Mouse (Mus musculus) T-helper 2 cell (primary cell): ENCODE measurements around the gene Oxct1.

Source experiments
- in situ Hi-C: fragments of 300-600 bp; cut with MboI, MseI; formaldehyde crosslinking; loops from one replicate; pipeline ENCODE4 v1.15.1; 2025; ENCODE audit warnings: high pct_unique_total_duplicates

Oxct1 gene

DNA sequence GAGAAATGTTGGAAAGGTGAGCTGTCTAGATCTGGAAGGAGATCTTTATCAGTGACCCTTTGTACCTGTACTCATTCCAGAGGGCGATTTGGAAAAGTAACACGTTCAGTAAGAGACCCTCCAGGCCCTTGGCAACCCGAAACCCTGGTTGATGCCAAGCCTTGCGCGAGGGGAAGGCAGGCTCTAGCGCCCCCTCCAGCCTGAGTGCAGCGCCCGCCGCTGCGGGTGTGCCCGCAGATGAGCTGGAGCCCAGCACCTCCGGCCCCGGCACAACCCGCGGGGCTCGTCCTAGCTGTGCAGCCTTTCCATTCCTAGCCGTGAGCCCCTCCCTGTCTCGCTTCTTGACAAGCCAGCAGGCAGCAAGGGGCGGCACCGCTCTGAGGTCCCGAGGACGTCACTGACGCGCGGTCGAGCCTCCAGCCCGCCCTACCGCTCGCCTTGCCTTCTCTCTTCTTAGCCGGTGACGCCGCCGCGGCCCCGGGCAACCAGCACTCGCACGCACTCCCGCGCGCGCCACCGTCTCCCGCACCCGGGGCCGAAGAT is at the start of gene Oxct1:
Oxct1 (plus strand) TSS at position 153 of the 543 bp plus-strand sequence.
- in situ Hi-C loops: no loop called here

DNA sequence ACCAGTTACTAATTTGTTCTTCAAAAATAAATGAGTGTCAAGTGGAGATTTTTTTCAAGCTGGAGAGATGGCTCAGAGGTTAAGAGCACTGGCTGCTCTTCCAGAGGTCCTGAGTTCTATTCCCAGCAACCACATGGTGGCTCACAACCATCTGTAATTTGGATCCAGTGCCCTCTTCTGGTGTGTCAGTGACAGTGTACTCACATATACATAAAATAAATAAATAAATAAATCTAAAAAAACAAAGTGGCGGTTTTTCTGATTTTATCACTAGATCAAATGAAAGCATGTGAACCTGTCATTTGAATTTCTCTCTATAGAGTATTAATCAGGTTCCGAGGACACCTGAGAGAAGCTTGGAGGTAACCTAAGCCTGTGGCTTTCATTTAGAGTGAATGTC is 47.9 kb upstream of the Oxct1 start:
- in situ Hi-C loops: loop anchor here (25.0 kb wide), 1 partner anchor 1134 kb away; the partner anchor contains the start of genes Card6 and Rpl37

DNA sequence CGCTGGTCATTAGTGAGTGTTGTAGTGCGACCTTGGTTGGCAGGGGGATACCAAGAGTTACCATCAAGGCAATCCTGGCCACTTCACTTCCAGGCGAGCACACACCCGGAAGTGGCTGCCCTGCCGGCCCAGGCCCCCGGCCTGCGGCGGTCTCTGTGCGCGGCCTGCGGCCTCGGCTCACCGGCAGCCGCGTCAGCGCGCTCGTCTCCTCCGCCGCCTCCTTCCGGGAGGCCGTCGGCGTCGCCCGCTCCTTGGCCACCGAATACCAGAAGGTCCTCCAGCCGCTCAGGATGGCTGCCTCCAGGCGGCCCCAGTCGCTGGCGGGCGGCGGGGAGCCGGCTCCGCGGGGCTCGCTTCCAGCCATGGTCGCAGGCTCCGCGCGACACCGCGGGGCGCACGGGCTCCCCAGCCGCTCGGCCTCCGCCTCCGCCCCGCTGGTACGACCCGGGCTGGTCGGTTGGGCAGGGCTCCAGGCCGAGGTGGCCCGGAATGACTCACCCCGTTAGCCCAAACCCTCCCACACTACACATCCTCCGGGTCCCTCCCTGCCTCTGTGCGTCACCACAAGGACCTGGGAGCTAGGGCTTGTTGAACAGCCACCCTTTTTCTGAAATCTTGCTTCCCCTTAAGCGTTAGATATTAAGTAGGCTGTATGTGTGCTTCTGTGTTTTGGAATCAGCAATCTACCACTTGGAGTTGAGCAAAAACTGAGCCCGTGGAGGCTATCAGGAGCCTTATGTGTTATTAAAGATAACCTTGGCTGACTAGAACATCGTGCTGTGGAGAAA is 46.9 kb upstream of the Oxct1 start, which contains the start of gene Fbxo4:
Fbxo4 (minus strand) TSS at position 513 of the 788 bp plus-strand sequence.
- in situ Hi-C loops: loop anchor here (25.0 kb wide), 1 partner anchor 1133 kb away; the partner anchor contains the start of genes Card6 and Rpl37

DNA sequence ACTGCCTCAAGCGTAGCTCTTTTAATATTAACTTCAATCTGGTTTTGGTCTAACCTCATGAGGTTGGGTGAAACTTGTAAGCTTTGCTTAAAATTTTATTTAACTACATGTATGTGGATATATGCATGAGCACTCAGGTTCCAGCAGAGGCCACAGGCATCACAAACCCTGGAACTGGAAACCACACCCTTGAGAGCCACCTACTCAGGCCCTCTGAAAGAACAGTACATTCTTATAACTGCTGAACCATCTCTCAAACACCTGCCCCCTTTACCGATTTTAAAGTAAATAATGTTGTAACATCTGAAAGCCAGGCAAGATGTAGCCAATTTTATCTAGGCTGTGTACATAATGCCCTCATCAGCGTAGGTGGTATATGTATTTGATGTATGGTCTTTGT is 46.3 kb upstream of the Oxct1 start:
- in situ Hi-C loops: loop anchor here (25.0 kb wide), 1 partner anchor 1132 kb away; the partner anchor contains the start of genes Card6 and Rpl37

DNA sequence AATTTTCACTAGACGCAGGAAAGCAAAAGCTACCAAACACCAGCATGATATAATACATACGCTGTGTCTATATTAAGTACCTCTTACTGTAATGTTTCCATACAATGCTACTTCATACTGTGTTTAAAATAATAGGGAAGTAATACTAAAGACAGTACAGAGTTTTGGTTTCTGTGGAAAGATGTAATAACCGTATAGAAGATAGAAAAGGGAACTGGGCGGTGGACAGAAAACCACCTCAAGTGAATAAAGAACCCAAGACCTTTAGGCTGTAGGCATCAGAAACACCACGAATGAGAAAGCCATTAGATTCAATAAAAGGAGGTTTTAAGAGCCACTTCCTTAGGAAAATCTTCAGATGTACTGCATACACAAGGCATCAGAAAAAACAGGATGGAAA is 43.5 kb upstream of the Oxct1 start:
- in situ Hi-C loops: loop anchor here (25.0 kb wide), 1 partner anchor 1130 kb away; the partner anchor contains the start of genes Card6 and Rpl37

DNA sequence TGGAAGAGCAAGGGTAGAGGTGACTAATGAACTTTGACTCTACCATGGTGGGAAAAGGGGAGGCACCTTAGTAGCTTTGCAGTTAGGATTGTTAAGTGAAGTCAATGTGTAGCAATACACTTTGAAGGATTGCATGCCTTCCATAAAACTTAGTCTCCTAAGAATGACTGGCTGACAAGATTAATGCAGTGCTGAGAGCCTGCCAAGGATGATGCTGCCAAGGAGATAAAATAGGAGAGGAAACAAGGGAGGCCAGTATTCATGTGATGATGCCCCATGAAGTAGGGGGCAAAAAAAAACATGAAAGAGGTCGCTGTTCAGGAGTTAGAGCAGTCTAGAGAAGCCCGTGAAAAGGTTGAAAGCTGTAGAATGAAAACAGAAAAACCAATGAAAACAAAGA is 41.3 kb upstream of the Oxct1 start:
- in situ Hi-C loops: loop anchor here (25.0 kb wide), 1 partner anchor 1127 kb away; the partner anchor contains the start of genes Card6 and Rpl37

DNA sequence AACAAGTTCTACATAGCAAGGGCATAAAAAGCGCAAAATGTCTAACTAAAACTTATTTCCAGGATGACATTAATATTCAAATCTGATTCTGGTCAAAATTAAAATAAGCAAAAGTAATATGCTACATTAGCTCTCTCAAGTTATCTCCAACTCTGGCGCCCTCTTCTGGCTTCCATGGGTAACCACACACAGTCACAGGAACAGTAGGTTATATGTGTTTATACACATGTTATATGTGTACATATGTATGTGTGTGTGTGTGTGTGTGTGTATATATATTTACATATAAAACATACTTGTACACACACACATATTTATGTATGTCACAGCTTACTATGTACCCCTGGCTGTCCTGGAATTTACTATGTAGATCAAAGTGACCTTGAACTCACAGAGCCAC is 38.2 kb upstream of the Oxct1 start:
- in situ Hi-C loops: loop anchor here (25.0 kb wide), 1 partner anchor 1124 kb away; the partner anchor contains the start of genes Card6 and Rpl37

DNA sequence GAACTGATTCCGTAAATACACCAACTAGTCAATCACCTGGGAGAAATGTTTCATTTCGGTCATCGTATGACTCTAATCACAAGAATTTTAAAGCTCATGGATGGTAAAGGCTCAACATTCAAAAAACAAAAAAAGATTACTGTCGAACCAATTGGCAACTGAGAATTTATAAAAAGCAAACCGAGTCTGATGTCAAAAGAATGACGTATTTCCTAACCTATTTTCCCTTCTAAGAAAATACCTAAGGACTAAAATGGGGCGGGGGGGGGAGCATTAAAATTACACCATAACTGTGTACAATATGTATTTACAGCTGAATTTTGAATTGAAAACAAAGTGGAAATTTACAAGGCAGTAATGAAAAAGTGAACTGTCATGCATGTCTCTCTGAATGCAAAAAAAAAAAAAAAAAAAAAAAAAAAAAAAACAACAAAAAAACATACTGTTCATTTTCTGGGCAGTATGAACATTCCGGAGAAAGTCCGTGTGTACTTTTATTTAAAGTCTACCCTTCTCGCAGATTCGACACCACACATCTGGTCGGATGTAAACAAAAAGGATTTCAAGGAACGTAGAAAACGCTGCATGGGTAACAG is 31.2 kb upstream of the Oxct1 start:
- in situ Hi-C loops: loop anchor here (5.0 to 25.0 kb wide), 2 partner anchors 47 to 1117 kb away; partner anchors contain the start of genes Card6 and Rpl37

DNA sequence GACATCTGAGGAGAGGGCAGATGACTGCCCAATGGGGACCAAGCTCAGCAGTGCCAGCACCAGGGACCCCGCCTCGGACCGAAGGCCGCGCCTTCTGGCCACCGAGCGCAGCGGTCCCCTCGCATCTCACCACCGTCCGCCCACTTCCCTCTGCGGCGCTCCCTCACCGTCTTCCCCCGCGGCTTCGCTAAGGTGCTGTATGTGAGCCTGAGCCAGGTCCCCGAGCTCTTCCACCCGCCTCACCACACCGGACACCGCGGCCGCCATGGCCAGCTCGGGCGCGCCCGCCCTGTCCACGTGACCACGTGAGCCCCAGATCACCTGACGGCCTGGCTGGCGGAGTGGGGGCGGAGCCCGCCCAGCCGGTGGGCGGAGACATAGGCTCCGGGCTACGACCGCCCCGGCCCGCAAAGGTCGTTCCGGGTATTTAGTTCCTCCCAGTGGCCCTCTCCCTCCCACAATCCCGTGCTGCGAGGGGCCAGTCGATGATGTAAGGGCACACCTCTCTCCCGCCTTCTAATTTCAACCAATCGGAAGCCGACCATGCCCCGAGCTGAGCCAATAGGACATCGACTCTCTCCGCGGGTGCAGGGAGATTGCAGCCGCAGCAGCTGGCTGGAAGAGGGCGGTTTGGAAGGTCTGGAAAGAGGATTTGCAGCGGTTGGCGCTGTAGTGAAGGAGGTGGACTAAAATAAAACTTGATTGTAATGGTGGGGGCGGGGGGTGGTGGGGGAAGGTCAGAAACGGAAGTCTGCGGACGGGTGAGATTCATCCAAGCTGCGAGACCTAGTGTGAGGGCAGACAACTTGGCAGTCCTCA is 30.5 kb upstream of the Oxct1 start, which contains the start of gene AW549877:
AW549877 (minus strand) TSS at position 297 of the 819 bp plus-strand sequence.
- in situ Hi-C loops: loop anchor here (5.0 to 25.0 kb wide), 2 partner anchors 47 to 1117 kb away; partner anchors contain the start of genes Card6 and Rpl37

DNA sequence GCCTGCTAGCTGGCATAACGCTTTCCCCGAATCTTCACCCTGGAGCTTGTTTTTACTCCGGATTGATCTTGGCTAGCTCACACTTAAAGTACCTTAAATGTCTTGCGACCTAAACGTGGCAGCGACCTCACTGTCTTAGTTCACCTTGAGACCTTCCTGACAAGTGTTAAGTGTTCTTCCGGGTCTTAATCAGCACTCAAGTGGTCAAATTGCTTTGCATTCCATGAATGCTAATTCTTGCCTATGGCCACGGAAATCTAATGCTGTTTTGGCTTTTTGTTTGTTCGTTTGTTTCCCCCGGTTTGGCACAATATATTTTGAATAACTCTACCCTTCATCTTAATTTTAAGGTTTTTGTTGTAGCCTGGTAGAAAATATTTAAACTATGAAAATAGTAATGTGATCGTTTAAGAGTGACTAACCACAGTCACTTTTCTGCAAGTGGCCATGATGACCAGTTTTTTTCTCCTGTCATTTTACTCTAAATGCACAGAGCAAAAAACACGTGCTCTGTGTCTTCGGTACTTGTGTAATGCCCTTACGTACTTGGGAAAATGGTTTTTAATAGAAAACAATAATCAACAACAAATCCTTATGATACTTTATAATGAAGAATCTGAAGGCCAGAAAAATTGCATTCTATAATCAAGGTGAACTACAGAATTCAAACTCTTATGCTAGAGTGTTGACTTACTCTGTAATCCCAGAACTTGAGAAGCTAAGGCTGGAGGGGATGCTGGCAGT is 29.7 kb upstream of the Oxct1 start:
- in situ Hi-C loops: loop anchor here (5.0 to 25.0 kb wide), 2 partner anchors 46 to 1116 kb away; partner anchors contain the start of genes Card6 and Rpl37

DNA sequence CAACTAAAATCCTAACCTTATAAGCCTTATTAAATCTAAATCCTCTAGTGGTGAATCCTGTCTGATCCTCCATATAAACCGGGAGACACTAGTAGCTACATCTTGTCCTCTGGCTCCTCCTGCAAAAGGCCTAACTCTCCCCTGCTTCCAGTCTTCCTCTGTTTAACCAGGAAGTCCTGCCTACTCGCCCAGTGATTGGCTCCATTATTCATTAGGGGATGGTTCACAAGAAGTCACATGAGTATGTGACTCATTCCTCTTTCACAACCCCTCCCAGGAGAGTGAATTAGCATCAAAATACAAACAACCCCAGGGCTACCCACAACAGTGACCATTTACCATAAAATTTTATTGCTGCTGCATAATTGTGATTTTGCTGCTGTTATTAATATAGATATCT is 27.0 kb upstream of the Oxct1 start:
- in situ Hi-C loops: loop anchor here (5.0 to 25.0 kb wide), 2 partner anchors 43 to 1113 kb away; partner anchors contain the start of genes Card6 and Rpl37

DNA sequence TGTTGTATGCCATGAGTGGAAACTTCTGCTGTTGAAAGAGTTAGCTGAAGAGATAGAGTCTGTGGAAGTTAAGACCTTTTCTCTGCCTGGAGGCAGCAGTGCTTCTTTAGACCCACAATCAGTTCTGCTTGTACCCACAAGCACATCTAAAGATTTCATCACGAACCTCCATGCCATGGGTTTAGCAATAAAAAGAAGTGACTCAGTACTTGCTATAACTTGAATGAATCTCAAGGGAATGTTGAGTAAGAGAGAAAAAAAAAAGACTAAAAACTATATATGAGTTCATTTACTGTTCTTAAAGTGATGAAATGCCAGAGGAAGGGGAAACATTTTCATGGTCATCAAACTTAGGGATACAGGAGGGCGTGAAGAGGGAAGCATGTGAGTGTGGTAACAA is 25.6 kb upstream of the Oxct1 start:
- in situ Hi-C loops: no loop called here

DNA sequence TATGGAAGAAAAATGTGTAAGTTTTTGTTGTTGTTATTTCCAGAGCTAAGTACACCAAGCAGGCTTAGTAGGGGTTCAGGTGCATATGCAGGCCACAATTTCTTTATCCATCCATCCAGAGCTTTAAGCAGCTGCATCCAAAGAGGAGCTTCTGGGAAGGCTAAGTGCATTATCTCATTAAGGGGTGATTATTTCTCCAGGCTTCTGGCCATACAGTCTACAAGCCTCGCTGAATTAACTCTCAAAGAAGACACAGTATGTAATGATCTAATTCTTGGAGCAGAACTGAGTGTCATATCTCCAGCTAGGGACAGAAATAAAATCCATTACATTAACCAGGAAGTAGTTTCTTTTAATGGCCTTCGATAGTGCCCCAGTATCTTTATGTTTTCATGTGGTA is 12.3 kb upstream of the Oxct1 start:
- in situ Hi-C loops: no loop called here

DNA sequence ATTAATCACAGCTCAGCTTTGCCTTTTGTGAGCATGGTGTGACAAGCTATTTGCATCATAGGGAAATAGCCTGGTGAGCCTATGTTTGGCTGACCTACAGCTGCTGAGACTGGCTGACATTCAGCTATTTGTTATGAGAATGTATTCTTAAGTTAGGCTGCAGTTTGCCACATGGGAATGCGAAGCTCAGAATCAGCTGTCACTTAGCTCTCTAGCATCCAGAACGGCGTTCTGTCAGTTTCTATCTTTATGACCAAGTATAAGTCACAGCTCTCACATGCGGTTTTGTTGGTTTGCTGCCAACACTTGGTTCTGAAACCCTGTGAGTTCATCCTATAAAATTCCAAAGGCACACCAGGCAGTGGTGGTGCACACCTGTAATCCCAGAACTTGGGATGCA is 5.5 kb upstream of the Oxct1 start:
- in situ Hi-C loops: no loop called here

DNA sequence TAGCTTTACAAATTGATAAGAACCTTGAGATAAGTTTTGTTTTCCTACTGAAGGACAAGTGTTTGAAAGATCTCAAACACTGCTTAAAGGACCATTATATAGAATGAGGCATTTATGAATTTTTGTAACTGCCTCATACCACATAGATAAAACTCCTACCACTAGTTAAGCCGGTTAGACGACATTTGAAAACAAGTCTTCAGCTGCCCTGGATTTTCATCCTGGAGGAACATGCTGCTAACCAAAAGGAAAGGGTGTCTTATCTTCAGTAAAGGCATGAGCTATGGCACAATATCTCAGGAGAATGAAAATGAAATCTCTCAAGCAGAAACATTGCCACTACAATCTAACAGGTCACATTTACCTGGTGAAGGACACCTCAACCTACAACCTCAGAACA is 2.4 kb upstream of the Oxct1 start:
- in situ Hi-C loops: no loop called here

DNA sequence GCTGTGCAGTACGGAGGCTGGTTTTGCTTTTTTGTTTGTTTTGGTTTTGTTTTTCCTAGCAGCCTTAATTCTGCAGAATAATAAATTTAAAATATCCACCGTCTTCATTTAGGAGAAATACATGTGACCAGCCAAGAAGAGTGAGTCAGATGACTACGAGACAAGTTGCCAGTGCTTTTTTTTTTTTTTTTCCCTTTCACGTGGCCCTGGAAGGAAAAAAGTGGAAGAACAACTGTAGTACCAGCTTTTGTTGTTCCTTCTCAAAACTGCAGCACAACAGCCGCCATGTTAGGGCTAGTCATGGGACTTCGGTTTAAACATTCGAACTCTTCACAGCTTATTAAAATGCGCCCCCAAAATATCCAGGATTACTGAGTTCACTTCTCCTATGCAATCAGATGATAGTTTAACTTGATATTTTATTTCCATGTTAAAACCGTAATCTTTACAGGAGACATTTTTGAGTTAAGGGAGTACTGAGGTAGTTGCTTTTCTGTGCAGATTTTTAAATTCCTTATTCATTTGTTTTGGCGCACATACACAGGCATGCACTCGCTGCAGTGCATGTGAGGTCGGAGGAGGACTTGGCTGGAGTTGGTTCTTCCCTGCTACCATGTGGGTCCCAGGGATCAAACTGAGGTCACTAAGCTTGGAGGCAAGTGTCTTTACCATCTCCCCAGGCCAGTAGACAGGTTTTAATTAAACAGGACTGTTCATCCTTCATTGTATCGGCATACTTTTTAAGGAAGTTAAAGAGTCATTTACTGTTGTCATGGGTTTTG is 1.3 kb upstream of the Oxct1 start:
- in situ Hi-C loops: no loop called here

DNA sequence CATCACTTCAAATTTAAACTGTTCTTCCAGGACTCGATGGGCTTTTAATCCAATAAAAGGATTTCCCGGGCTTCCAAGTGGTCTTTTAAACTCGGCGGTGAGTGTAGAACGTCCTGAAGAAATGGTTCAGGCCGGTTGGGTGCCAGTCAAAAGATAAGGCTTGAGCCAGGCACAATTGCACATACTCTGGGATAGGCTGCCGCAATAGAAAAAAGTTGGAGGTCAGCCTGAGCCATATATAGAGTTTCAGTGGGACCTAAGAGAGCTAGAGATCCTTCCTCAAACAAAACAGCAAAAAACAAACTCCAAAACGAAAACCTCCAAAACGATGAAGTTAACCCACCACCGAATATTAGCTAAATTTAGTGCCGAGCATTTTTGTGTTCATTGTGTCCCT is 677 bp upstream of the Oxct1 start:
- in situ Hi-C loops: no loop called here

DNA sequence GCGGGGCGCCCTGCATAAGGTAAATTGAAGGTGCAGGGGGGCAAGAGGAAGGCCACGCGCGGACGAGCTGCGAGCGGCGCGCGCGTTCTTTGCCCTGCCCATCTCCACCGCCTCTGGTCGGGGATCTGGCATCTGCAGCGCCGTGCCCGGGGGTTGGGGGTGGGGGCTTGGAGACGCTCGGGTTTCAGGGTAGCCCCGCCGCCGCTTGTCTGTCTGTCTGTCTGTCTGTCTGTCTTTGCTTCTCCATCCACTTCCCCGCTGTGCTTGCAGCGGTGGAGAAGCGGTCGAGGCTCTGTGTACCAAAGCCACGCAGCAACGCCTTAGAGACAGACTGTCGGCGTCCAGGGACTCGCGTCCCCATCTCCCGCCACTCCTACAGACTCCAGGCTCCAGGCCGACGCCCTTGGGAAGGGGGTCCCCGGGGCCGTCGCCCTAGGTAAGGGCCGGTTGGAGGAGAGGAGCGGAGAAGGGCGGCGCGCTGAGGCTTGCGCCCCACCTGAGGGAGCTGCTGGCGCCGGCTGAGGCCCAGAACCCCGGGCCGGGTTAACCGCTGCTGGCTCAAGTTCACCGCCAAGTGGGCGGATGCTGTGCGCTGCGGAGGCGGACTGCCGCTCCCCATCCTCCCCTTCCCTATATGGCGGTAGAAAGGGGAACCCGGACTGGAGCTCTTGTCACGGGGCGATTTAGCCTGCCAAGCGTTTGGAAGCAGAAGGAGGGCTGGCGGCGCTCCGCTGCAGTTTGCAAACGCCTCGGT is 825 bp downstream of the Oxct1 start:
- in situ Hi-C loops: no loop called here
